ENCODE assay signal across 17 mouse cellular contexts in the genomic region with DNA sequence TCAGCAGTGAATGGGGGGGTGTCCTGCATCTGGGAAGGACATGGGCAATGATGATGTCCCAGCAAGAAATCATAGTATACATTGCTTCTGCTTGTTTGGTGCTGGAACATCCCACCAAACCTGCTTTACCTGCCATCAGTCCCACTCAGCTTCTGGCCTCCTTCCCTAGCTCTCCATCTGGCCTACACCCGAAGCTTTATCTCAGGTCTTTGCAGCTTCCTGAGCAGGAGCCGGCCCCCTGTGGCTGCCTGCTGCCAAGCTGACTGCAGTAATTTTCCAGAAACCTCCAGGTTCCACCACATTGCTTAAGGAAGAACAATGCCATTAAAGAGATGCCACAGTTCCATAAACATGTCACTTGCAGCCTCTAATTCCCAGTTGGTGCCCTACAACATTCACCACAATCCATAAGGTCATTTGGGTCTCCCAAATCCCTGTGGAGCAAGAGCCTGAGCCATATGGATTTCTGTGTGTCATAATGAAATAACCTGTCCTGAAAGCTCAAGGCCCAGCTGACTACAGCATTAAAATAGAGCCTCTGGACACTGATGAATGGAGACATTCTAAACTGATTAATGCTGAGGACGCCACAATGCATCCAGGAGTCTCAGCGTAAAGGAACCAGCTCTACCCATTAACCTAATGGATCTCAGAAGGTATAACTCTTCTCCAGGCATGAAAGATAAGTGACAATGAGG.
DNase-seq lines count a peak whose midpoint lies in the region; ATAC-seq and TF ChIP-seq lines count a peak whose summit lies in the region.
"Had no signal": no experiment of that assay in that cellular context is flagged by ENCODE, and none has a peak within 500 bp of the region (broad histone marks: within the 10 kb centered on the region; RNA-seq: fewer than 3 reads in every experiment).

No protein-coding gene starts in this region.

- no peak for TF ChIP-seq CTCF in midbrain, postnatal 0 days (IDR thresholded peaks at IDR 0.05)

- H3K36me3 ChIP-seq in embryonic facial prominence, embryonic 11.5 days (replicated peaks; ENCODE audit: control insufficient read depth, insufficient read depth, low read depth, low read length) = no peaks in the 10 kb centered on the region
- no peaks in the 10 kb centered on the region for H3K36me3 ChIP-seq in embryonic facial prominence, embryonic 10.5 days (replicated peaks)
- H3K36me3 ChIP-seq in midbrain, postnatal 0 days (ENCODE audit: insufficient read depth, low read length) = no peaks in the 10 kb centered on the region
- H3K36me3 ChIP-seq in midbrain, embryonic 11.5 days (ENCODE audit: control insufficient read depth, insufficient read depth, low read length) = no peaks in the 10 kb centered on the region
- H3K36me3 ChIP-seq: embryonic facial prominence, embryonic 15.5 days; forebrain, embryonic 12.5 days; intestine, embryonic 15.5 days had no signal

- H3K9ac ChIP-seq in embryonic facial prominence, embryonic 11.5 days (replicated peaks; ENCODE audit: low read length) = no peak overlapping the region
- no peak overlapping the region for H3K9ac ChIP-seq in midbrain, postnatal 0 days (replicated peaks; ENCODE audit: low read length, poor library complexity, severe bottlenecking)
- H3K9ac ChIP-seq in midbrain, embryonic 11.5 days (ENCODE audit: low read length) = no peak overlapping the region
- H3K9ac ChIP-seq: embryonic facial prominence, embryonic 15.5 days; forebrain, embryonic 12.5 days; intestine, embryonic 15.5 days; lung, embryonic 14.5 days had no signal

- no peaks in the 10 kb centered on the region for H3K9me3 ChIP-seq in embryonic facial prominence, embryonic 11.5 days (replicated peaks; ENCODE audit: control insufficient read depth, low read length)
- no peaks in the 10 kb centered on the region for H3K9me3 ChIP-seq in embryonic facial prominence, embryonic 10.5 days
- H3K9me3 ChIP-seq in midbrain, postnatal 0 days (ENCODE audit: low read length) = no peaks in the 10 kb centered on the region
- no peaks in the 10 kb centered on the region for H3K9me3 ChIP-seq in midbrain, embryonic 11.5 days (ENCODE audit: control insufficient read depth, low read length)
- H3K9me3 ChIP-seq: embryonic facial prominence, embryonic 15.5 days; forebrain, embryonic 12.5 days; intestine, embryonic 15.5 days had no signal

- ATAC-seq in embryonic facial prominence, embryonic 11.5 days (replicated peaks; ENCODE audit: insufficient number of reproducible peaks, low FRiP score, low TSS enrichment, low read depth) = 0 out of 2 replicates have a peak, but pooled peaks have one; percentile 20
- ATAC-seq in midbrain, postnatal 0 days (ENCODE audit: low FRiP score) = no peak
- no peak for ATAC-seq in midbrain, embryonic 11.5 days (ENCODE audit: low FRiP score)
- ATAC-seq in activated CD4-positive, CD25-positive, alpha-beta regulatory T cell, adult 4 months = no peak
- ATAC-seq: intestine, embryonic 15.5 days had no signal

- no peak overlapping the region for H3K27ac ChIP-seq in embryonic facial prominence, embryonic 11.5 days (replicated peaks; ENCODE audit: low read depth, low read length)
- no peak overlapping the region for H3K27ac ChIP-seq in embryonic facial prominence, embryonic 10.5 days (replicated peaks)
- H3K27ac ChIP-seq in midbrain, postnatal 0 days (ENCODE audit: low read depth, low read length) = no peak overlapping the region
- no peak overlapping the region for H3K27ac ChIP-seq in midbrain, embryonic 11.5 days (ENCODE audit: low read depth, low read length)
- H3K27ac ChIP-seq: embryonic facial prominence, embryonic 15.5 days; forebrain, embryonic 12.5 days; intestine, embryonic 15.5 days; kidney, postnatal 0 days had no signal

- 62% methylated on average over 4 of the region's 4 CpGs for whole genome bisulfite sequencing in embryonic facial prominence, embryonic 11.5 days
- 70% methylated on average over 4 of the region's 4 CpGs for WGBS in embryonic facial prominence, embryonic 10.5 days
- WGBS in midbrain, postnatal 0 days = 68% methylated on average over 4 of the region's 4 CpGs
- 68% methylated on average over 4 of the region's 4 CpGs for WGBS in midbrain, embryonic 11.5 days

- no peak overlapping the region for H3K4me3 ChIP-seq in embryonic facial prominence, embryonic 11.5 days (ENCODE audit: low read depth, low read length)
- no peak overlapping the region for H3K4me3 ChIP-seq in embryonic facial prominence, embryonic 10.5 days
- H3K4me3 ChIP-seq in midbrain, postnatal 0 days (ENCODE audit: low read depth, low read length) = no peak overlapping the region
- no peak overlapping the region for H3K4me3 ChIP-seq in midbrain, embryonic 11.5 days (ENCODE audit: low read depth, low read length)
- H3K4me3 ChIP-seq: embryonic facial prominence, embryonic 15.5 days; forebrain, embryonic 12.5 days; intestine, embryonic 15.5 days had no signal

- no peak overlapping the region for H3K4me2 ChIP-seq in embryonic facial prominence, embryonic 11.5 days (ENCODE audit: low read depth, low read length)
- H3K4me2 ChIP-seq in midbrain, postnatal 0 days (ENCODE audit: low read depth, low read length, poor library complexity, severe bottlenecking) = no peak overlapping the region
- no peak overlapping the region for H3K4me2 ChIP-seq in midbrain, embryonic 11.5 days
- H3K4me2 ChIP-seq: embryonic facial prominence, embryonic 15.5 days; forebrain, embryonic 12.5 days; intestine, embryonic 15.5 days; lung, embryonic 14.5 days had no signal

- H3K27me3 ChIP-seq in embryonic facial prominence, embryonic 11.5 days (ENCODE audit: control insufficient read depth, insufficient read depth, low read length) = no peaks in the 10 kb centered on the region
- no peaks in the 10 kb centered on the region for H3K27me3 ChIP-seq in embryonic facial prominence, embryonic 10.5 days (replicated peaks; ENCODE audit: low read depth, poor library complexity, severe bottlenecking)
- no peaks in the 10 kb centered on the region for H3K27me3 ChIP-seq in midbrain, postnatal 0 days (ENCODE audit: insufficient read depth, low read length)
- no peaks in the 10 kb centered on the region for H3K27me3 ChIP-seq in midbrain, embryonic 11.5 days (ENCODE audit: control insufficient read depth, insufficient read depth, low read length)
- H3K27me3 ChIP-seq: embryonic facial prominence, embryonic 15.5 days; intestine, embryonic 15.5 days had no signal

- DNase-seq in embryonic facial prominence, embryonic 11.5 days (ENCODE audit: low spot score) = no peak
- no peak for DNase-seq in embryonic facial prominence, embryonic 10.5 days (ENCODE audit: low spot score)
- peak; percentile 31 for DNase-seq in midbrain, postnatal 0 days (ENCODE audit: low spot score)
- DNase-seq in midbrain, embryonic 11.5 days (ENCODE audit: low spot score, missing footprints) = no peak
- peak; percentile 98 for DNase-seq in cerebellum, adult 9-10 months
- peak; percentile 29 for DNase-seq in mesoderm, embryonic 11.5 days (ENCODE audit: low read depth, low spot score)
- no peak for DNase-seq in adrenal gland, adult (ENCODE audit: inconsistent age in 2 of 2, low spot score in 1 of 2)
- DNase-seq: adrenal gland, postnatal 10 days; heart, postnatal 14 days; liver; lung, embryonic 14.5 days; thymus, adult 2 months had no signal

- H3K4me1 ChIP-seq in embryonic facial prominence, embryonic 11.5 days (ENCODE audit: control insufficient read depth, insufficient read depth, low read length) = no peaks in the 10 kb centered on the region
- H3K4me1 ChIP-seq in embryonic facial prominence, embryonic 10.5 days = peaks cover 4% of the 10 kb centered on the region; the same call in 1 of the 2 replicates
- H3K4me1 ChIP-seq in midbrain, postnatal 0 days (ENCODE audit: insufficient read depth, low read length) = no peaks in the 10 kb centered on the region
- peaks cover 3% of the 10 kb centered on the region; the same call in 1 of the 2 replicates for H3K4me1 ChIP-seq in midbrain, embryonic 11.5 days (ENCODE audit: control insufficient read depth, insufficient read depth, low read length)
- H3K4me1 ChIP-seq: embryonic facial prominence, embryonic 15.5 days; intestine, embryonic 15.5 days had no signal

Comparison
In these comparisons a context has a peak if more than half of its experiments do, and no peak if none do; other contexts are left out.
1. DNase-seq: peak in midbrain, postnatal 0 days (single experiment), cerebellum, adult 9-10 months (single experiment) and mesoderm, embryonic 11.5 days (single experiment); none in embryonic facial prominence, embryonic 11.5 days (single experiment), embryonic facial prominence, embryonic 10.5 days (single experiment), midbrain, embryonic 11.5 days (single experiment) and adrenal gland, adult (0 of 2).